Mouse (Mus musculus) ovary, postnatal 14 days (tissue): Measurements from ENCODE around the gene Akr1d1.

Experiments used
- DNase-seq: peaks from one replicate; pipeline ENCODE4 v3.0.0; 2022; ENCODE audit warnings: low spot score

Akr1d1 gene

GRCm38 (mm10) chr6:37529940-37530339, at the start of gene Akr1d1:
Gene Akr1d1 (plus strand): TSS chr6:37530173.
- no peak for DNase-seq

- DNase-seq = no peak
These were observed 48.8 kb upstream of the Akr1d1 start for GRCm38 (mm10) chr6:37481147-37481546.

DNA sequence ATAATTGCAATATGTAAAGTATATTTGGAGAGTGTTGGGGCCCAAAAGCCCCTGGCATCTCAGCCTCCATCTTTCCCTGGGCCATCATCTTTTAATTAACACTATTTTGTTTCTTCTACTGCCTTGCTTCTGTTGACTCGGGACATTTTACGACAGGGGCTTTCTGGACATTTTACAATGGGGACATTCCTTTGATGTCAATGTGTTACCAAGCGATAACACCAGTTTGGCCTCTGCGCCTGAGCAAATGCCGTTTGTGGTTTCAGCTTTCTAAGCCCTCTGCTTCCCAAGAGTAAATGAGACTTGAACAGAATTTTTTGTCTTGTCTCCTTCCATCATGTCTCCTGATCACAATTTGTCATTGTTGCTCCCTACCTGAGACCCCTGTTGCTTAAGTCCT, 46.7 kb upstream of the Akr1d1 start:
- DNase-seq = no peak

GRCm38 (mm10) chr6:37484588-37485070, 45.3 kb upstream of the Akr1d1 start:
- no peak for DNase-seq

DNA sequence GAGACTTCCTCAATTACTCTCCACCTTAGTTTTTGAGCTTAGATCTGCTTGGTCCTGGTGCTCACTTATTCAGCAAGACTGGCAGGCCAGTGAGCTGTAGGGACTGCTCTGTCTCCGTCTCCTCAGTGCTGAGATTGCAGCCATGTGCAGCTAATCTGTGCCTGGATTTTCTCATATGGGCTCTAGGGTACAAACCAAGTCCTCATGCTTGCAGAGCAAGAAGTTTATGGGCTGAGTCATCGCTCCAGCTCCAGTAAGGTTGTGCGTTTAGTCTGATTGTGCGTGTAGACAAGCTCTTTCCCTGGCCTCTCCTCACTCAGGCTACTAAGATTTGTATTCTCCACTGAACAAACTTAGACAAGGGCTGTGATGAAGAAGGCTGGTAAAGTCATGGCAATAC, 43.5 kb upstream of the Akr1d1 start:
- no peak for DNase-seq

- DNase-seq = no peak
These were observed 37.7 kb upstream of the Akr1d1 start for GRCm38 (mm10) chr6:37492241-37492640.

GRCm38 (mm10) chr6:37494957-37495356, 35.0 kb upstream of the Akr1d1 start:
- no peak for DNase-seq

- no peak for DNase-seq
These were observed 33.1 kb upstream of the Akr1d1 start for GRCm38 (mm10) chr6:37496866-37497265.

DNA sequence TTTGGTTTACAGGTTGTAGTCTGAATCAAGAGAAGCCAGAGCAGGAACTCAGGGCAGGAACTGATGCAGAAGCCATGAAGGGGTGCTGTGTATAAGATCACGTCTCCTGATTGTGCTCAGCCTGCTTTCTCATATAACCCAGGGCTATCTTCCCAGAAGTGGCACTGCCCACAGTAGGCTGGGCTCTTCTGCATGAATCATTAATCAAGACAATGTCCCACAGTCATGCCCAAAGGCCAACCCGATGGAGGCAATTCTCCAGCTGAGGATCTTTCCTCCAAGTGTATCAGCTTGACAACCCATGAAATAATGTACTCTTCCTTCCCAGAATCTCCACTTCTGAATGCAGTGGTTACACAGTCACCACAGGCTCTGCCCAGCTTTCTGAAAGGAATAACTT, 24.4 kb upstream of the Akr1d1 start:
- DNase-seq = no peak

DNA sequence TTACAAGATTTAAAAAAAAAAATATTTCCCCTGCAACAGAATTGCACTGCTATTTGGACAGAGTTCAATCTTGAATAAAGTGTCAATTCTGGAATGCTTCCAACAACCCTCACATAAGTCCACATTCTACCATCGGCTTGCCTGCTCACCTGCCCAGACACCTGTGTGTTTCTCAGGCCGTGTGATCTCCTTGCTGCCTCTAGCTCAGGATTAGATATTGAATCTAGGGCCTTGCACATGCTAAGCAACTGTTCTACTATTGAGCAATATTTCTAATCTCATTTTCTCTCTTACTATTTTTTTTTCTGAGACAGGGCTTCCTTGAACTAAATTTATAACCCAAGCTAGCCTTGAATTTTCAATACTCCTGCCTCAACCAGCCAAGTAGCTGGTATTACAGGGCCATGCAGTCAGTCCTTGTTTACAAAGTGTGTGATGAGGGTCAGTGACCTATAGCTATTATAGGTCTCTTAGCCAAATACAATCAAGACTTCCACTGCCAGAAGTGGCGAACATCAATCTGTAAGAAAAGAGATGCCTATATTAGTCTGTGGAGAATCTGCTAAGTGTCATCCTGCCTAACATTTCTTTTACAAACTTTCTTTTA, 23.0 kb upstream of the Akr1d1 start:
- no peak for DNase-seq

- DNase-seq = no peak
These were observed 19.2 kb upstream of the Akr1d1 start for GRCm38 (mm10) chr6:37510786-37511185.

- DNase-seq = no peak
These were observed 9.2 kb upstream of the Akr1d1 start for GRCm38 (mm10) chr6:37520631-37521375.

DNA sequence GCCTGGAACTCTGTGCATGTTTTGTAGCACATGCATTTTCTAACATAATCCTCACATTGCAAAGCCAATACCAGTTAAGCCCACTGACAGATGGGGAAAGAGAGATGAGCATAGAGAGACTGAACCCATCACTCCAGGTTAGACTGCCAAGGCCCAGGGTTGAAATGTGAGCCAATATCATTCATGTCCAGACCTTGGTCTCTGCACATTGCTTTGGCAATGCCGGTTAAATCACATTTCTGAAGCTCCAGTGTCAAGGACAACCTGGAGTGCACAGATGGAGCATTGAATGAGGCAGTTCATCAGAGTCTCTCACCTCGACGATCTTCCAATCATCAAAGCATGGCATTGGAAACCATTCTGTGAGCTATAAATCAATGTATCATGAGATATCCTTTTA, 2.1 kb downstream of the Akr1d1 start:
- DNase-seq = no peak

GRCm38 (mm10) chr6:37536831-37537230, 6.9 kb downstream of the Akr1d1 start:
- no peak for DNase-seq

- DNase-seq = no peak
These were observed 7.8 kb downstream of the Akr1d1 start for GRCm38 (mm10) chr6:37537801-37538200.

DNA sequence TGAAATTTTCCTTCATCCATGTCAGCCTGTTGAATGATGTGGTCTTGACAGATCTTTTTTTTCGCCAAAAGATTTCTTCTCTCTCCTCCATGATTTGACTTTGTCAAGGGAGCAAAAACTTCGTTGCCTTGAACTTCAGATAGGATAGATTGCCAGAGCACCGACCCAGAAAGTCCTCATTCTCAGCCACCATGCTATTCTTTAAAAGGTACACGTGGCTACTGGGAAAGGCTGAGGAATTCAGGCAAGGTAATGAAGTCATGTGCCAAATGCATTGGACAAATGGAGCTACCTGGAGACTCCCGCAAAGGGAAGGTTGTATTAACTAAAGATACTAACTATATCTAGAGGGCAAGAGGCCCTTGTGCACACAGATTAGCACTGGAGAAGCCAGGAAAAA, 8.8 kb downstream of the Akr1d1 start:
- DNase-seq = no peak

DNA sequence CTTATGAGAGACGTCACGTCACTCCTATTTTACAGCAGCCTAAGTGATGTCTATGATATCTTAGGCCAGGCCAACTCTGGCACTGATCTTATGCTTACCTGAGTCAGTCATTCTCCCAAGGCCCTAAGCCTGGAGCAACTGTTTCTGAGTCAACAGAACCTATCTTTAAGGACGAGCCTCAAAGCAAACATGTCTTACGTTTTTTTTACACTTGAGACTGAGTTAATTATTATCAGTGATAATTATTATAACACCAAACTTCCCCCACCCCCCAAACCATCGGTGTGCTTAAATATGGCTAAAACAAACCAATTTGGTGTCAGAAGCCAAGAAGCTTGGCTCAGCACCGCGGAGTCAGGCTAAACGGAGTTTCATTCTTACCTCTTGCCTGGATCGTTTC, 9.4 kb downstream of the Akr1d1 start:
- no peak for DNase-seq

DNA sequence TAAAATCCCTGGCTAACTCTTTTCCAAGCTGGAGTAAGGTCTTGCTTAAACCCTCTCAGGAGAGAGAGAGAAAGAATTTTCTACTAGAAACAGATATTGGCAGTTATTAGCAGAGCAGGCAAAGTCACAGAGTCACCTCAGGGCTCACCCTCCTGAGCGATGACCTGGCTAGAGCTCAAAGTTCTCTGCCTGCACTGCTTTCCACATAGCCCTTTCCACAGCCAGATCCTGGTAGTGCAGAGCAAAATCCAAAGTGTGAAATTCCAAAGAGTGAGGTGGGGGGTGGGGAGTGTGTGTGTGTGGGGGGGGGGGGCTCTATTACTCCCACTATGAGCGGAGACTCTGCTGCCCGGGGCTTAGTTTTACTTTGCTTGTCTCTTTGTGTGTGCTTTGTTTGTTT, 10.1 kb downstream of the Akr1d1 start:
- no peak for DNase-seq

- DNase-seq = no peak
These were observed 11.2 kb downstream of the Akr1d1 start for GRCm38 (mm10) chr6:37541171-37541570.

DNA sequence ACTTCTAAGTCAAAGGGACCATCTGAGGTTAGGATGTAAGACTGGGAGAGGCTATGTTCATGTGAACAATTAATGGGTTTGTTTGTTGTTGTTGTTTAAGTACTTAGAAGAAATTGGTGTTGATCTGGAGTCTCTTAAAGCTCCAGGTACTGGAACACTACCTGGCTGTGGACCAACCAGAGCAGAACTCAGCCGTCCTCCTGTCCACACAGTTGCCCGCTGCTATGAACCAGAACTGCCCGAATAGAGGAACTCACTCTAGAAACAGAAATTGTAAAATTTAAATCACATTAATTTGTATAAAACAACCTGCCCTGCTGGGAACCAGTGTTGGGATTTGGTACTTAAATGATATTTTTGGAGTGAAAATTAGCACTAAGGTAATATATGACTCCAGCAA, 12.2 kb downstream of the Akr1d1 start:
- DNase-seq = no peak

DNA sequence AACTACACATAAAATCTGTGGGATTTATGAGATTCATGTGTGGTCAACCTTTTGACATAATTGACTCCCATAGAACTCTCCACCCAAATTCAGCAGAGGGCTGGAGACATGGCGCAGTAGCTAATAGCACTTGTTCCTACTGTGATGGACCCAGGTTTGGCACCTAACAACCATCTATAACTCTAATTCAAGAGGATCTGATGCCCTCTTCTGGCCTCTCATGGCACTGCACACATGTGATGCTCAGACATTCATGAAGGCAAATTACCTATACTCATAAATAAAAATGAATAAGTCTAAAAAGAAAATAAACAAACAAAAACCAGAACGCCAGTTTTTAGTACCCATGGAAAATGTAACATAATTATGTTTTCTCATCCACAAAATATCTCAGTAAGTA, 22.8 kb downstream of the Akr1d1 start:
- DNase-seq = peak; percentile 7

GRCm38 (mm10) chr6:37553926-37554325, 24.0 kb downstream of the Akr1d1 start:
- no peak for DNase-seq

- DNase-seq = no peak
These were observed 24.4 kb downstream of the Akr1d1 start for GRCm38 (mm10) chr6:37554327-37554726.

DNA sequence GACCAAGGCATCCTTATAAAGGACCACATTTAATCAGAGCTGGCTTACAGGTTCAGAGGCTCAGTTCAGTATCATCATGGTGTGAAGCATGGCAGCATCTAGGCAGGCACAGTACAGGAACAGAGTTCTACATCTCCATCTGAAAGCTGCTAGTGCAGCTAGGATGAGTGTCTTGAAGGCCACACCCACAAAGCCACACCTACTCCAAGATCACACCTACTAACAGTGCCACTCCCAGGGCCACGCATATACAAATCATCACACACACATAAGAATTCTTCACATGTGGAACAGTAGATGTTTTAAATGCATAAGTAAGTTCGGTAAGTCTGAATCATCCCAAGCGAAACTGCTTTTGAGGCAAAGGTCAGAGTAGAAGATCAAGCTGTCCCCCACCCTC, 33.9 kb downstream of the Akr1d1 start:
- no peak for DNase-seq
